Mouse (Mus musculus) monocyte, adult 2 months (primary cell): ENCODE measurements around the gene Numb.

Experiments
- DNase-seq, 2 experiments: peaks; one replicate each; pipeline ENCODE4 v3.0.0; 2022; ENCODE audit warnings: low spot score in 2 of 2, low read depth in 1 of 2

Numb gene

DNA sequence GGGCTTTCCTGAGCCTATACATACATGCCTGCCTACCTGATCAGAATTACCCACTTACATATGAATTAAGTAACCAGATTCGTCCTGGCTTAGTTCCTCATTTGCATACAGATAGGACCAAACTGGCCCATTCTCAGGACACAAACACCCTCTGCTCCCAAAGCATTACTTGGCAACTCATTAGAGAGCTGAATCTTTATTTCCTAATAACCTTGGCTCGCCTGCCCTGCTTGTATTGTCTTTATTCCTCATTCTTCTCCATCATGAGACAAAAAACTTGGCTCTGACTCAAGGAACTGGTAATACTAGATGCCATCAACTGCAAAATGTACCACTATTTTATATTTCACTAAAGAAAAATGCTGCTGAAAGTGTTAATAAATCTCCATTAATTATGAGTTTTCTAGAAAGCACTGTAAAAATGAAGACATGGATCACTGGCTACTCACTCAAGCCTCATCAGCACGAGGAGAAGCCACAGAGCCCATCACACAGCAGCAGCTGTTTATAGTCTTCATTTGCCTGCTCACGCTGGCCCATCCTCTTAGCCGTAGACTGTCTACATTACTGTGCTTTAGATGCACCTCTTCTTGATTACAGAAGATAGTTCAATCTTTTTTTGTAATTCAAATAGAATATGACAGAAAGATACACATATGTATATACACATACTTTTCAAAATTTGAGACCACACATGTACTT lies 69.1 kb downstream of the Numb start:
- DNase-seq: no peak

DNA sequence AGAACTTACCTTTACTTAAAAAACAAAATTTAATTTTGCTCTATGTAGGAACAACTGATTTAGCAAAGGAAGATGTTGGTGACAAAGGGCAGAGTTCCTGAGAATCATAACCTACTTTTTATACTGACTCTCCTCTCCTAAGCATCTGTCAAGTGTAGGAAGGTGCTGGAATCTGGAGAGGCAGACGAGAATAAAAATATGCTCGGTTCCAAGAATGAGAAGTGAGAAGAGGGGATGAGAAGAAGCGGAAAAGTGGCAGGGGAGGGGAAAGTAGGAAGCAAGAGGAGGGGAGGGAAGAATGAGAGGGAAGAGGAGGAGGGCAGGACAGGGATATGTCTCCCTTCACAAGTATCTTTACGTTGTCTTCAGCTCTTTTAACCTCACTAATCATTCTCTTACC lies 71.4 kb downstream of the Numb start:
- DNase-seq: no peak

DNA sequence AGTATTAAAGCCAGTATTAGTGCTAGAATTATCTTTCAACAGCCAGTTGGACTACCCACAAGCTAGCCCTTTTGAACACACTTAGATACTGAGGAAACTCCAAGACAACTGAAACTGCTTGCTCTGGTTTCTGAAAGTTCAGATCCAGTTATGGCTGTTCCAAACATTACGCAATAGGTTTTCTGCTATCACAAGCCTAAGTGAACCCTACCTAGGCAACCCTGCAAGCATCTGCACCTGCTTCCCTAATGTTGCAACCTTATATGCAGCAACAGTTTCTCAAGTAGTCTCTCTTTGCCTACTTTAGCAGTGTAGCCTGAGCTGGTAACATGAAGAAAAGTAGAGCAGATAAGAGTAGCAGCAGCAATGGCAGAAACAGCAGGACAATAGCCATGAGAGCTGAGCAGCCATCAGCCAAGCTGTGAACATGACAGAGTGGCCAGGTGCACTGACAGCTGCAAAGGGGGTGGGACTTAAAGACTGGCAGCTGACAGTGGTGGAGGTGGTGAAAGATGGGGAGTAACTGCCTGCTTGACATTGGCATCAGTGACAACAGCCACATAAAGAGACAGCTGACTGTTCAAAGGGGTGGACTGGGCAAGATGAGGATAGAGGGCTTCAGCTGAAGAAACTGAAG lies 73.0 kb downstream of the Numb start:
- no peak for DNase-seq

DNA sequence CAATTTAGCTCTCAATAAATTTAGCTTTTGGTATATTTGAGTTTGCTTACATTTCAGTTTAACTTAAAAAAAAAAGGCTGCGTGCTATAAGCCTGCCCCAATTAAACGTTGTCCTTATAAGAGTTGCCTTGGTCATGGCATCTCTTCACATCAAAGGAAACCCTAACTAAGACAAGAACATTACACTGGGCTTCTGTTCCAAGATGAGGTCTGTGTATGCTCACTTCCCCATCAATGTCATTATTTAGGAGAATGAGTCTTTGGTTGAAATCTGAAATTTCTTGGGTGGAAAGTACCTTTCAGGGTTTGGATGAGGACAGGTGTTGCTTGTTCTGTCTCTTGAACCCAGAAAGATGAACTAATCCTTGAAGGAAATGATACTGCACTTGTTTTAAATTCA lies 73.9 kb downstream of the Numb start:
- no peak for DNase-seq

DNA sequence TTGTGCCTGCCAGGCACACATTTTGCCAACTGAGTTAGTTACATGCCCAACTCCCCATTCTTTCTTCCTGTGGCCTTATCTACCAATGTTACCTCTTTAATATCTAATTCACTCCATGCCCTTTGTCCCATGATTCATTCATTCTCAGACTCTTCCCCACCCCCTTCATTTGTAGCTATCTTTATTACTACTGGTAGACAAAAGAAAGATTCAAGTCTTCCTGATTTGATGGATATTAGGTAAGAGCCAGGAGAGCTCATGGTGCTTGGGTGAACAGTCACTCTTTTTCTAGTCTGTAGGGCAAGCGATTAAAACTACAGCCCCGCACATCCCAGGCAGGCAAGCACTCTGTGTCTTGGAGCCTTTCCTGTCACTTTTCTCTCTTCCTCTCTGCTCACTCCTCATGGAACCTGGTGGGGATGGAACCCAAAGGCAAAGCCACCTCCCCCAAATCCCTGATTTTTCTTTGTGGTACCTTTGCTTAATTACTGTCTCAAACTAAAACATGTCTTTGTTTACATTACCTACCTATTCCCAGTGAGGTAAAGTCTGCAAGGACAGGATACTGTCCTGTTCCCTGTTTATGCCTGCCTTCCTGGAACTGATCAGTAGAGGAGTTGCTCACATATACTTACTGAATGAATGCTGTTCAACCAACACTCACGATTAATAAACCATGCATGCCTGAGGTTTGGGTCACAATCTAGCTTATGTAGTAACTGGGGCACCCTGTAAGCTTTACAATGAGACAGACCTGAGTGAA lies 78.9 kb downstream of the Numb start:
- no peak for DNase-seq

DNA sequence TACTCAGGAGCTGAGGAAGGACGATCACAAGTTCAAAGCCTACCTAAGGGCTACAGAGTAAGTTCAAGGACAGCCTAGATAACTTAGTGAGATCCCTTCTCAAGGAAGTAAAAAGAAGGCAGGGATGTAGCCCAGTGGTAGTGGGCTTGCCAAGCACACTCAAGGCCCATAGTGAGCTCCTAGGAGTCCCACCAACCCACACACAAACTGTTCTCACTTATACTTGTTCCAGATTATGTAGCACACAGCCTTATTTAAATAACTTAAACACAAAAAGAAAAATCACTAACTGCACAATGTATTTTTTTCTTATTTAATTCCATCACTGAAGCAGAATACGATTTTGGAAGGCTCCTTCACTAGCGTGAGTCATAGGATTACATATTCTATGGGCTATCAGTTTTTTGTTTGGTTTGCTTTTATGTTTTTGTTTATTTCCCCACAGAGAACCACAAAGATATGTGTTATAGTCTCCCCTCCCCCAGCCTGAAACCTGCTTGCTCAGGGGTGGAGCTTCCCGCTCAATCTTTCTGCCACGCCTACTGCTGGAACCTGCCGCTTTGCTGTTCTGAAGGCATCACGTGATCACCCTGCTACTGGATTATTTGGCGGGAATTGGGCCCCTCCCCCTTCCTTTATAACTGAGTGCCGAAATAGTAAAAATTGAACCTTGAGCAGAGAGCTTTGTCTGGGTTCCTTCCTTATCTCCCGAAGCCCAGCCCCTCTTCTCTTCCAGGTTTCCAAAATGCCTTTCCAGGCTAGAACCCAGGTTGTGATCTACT lies 80.1 kb downstream of the Numb start:
- DNase-seq: no peak

DNA sequence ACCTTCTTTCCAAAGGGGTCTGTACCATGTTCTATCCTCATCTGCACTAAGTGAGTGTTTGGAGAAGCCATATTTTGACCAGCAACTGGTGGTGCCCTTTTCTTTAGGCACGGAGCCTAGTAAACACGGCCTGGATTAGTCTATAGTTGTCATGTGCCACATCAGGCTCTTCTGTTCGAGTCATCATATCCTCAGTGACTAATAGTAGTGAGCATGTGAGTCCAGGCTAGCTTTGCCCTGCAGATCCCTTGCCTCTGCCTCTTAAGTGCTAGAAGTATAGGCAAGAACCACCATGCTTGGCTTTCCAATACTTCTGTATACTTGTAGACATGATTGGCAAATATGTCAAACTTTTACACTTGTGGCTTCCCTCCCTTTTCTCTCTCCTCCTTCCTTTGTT lies 87.8 kb downstream of the Numb start:
- no peak for DNase-seq

DNA sequence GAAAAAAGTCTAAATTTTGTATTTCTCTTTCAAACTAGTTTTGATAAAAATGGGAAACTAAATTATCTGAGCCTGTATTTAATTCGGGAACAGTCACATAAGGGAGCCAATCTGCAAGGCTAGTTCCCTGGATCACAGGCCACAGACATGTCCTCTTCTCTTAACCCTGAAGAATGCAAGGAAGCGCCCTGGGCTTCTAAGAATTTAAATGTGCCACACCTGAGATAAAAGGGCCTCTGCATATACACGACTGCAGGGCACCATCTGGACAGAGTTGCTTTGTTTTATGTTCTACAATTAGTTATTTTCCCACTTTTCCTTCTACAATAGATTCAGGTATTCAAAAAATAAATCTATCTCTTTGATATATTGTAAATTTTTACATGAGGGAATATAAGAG lies 91.3 kb downstream of the Numb start:
- DNase-seq: no peak

DNA sequence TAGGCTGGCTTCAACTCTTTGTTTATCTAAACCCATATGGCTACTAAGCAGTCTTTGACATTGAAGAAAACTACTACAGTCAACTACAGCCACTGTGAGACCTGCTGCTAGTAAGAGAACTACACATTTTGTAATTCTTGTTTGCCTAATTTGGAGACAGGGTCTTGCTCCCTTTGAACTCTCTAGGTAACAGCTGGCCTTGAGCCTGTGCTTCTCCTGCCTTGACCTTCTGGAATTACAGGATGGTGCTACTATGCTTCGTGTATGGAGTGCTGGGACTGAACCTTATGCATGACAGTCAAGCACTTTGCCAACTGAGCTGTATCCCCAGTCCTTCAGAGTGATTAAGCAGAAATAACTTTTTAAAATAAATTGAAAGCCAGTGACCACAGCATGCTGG lies 105.1 kb downstream of the Numb start:
- no peak for DNase-seq

DNA sequence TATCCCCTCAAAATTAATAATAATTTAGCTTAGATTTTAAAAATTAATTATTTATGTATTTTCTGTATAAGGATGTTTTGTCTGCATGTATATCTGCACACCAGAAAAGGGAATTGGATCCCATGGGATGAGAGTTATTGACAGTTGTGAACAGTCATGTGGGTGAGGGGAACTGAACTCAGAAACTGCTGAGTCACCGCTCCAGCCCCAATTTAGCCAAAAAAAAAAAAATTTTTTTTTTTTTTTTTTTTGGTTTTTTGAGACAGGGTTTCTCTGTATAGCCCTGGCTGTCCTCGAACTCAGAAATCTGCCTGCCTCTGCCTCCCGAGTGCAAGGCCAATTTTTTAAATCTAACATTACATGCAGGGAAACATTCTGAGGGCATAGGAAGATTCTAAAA lies 109.8 kb downstream of the Numb start:
- DNase-seq: no peak

DNA sequence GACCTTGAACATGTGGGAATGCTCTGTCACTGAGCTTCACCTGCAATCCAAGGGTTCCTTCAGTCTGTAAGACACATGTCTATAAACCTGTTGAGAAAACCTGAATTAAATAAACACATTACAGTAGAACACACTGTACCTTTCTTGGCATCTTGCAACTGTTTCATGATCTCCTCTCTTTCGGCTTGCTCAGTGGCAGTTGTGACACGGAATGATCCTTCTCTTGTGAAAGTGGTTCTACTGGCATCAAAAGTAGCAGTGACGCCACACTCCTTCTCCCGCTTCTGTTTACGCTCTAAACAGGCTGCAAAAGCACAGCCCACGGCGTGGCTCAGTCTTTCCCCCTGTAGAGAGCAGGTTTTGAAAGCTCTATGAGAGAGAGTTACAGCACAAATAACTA lies 118.1 kb downstream of the Numb start:
- no peak for DNase-seq

DNA sequence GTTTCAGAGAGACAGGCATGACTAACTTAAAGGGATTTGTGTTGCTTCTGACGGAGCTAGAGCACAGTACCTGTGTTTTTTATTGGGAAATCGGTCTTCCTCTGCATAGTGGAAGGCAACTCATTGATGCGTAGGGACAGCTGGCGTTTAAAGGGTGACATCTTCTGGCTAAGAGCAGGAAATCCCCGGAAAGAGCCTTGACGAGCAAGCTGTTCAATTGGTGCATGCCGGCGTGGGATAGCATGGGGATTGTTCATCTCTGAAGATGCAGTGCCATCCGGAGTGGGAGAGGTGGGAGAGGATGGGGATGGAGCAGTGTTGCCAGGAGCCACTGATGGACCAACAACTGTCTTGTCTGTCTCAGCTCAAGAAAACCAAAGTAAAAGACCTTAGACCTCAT lies 120.8 kb downstream of the Numb start:
- no peak for DNase-seq

DNA sequence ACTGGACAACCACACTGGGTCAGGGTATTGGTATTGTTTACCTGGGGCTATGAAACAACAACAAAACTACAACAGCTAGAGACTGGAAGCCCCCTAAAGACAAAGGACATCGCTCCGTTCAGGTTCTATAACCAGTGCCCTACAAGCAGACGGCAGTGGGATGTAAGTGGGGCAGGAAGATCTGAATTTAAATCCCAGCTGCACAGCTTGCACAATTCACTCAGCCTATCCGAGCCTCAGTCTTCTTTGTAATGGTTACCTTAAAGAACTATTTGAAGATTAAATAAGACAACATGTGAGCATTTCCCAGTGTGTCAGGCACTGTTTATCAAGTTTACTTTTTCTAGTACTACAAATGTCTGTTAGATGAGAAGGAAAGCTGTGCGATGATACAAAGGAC lies 123.4 kb downstream of the Numb start:
- DNase-seq: no peak

DNA sequence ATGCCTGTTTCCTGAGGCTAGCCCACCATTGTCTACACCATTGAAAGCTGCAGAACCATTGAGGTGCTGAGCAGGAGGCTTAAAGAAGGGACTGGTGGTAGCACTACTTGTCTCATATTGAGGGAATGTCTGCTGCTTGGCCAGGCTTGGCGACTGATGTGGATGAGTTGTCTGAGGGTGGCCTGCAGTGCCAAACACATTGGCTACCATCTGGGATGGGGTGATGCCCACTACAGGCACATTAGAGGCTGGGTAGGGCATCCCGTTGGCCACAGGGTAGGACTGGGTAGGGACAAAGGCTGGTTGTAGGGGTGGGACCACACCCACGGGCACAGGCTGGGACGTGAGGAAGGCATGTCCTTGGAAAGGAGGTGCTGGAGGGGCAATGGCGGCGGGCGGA lies 126.1 kb downstream of the Numb start:
- DNase-seq: no peak

DNA sequence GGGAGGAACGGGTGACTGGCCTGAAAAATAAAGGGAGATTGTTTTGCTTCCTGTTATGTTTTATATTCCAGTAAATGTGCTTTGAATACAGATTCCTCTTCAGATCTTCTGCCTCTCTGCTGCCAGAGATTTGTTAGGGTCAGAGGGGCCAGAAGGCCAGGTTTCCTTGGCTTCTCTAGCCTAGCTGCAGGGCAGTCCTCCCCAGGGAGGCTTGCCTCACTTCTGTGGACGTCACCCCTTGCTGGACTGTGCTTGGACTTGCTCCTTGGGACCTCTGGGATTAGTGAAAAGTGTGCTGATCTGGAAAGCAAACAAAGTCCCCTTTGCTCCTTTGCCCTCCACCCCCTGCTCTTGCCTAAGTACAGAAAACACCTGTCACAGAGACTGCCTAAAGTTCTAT lies 126.7 kb downstream of the Numb start:
- no peak for DNase-seq

DNA sequence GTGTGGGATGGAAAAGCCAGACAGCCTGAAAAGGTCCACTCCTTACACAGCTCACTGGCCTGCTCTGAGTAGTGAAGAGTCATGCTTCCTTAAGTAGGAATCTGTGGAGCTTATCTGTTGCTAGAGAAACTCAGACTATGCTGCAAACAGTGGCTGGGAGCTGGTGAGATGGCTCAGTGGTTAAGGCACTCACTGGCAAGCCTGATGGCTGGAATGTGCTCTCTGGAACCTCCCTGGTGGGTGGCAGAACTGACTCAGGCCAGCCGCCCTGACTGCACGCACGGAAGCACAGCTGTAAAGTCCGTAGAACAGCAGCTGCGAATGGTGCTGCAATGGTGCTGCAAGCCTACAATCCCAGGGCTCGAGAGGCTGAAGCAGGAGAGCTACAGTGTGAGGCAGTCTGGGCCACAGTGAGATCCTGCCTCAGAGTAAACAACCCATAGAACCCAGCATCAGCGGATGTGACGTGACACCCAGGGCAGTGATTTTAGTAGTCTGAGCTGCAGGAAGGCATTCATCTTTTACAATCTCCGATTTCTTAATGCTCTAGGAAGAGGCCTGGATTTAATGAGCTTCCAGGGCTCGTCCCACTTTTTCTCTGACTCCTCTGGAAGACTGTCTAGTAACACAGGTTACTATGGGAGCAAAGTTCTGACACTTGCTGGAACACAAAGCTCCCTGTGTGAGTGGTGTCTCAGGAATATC lies 128.9 kb downstream of the Numb start:
- DNase-seq: no peak

DNA sequence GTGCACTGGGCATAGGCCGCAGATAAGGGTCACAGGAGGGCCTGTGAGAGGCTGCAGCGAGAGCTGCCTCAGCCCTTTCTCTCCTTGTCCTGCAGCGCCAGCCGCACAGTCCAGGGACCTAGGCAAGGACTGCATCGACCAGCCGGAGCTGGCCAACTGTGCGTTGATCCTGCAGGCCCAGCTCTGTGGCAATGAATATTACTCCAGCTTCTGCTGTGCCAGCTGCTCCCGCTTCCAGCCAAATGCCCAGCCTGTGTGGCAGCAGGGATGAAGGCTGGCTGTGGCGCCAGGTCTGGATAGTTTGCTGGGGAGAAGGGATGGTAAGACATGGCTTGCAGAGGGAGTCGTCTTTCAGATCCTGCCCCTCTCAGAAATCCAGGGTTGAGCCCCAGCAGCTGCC lies 130.0 kb downstream of the Numb start:
- DNase-seq: no peak

DNA sequence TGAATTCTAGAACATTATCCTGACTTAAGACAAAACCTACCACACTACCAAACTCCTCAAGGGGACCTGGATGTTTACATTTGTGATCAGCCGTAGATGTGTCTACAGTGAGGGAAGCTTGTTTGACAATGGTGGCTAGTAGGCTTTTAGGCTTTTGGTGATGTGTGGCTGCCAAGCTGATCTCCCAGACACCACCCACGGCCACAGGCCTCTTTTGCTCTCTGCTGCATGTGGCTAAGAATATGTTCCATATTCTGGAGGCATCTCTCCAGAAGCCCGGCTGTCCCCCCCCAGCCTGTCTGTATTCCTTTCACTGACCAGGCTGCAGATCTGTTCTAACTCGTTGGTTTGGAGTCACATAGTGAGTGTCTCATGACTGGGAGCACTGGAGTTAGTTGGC lies 131.0 kb downstream of the Numb start:
- DNase-seq: no peak

DNA sequence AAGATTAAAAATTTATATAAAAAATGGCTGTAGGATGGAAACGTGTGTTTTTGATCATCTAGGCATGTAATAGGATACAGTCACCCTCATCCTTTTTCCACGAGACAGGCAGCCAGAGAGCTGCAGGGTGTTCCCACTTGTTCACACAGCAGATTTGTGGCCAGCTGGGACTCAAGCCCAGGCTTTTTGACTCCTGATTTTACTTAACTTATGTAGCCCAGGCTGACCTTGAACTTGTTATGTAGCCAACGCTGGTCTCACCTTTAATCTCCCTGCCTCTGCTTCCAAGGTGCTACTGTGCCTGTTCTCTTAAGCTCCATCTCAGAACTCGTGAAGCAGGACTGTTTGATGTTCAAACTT lies 132.0 kb downstream of the Numb start:
- no peak for DNase-seq

DNA sequence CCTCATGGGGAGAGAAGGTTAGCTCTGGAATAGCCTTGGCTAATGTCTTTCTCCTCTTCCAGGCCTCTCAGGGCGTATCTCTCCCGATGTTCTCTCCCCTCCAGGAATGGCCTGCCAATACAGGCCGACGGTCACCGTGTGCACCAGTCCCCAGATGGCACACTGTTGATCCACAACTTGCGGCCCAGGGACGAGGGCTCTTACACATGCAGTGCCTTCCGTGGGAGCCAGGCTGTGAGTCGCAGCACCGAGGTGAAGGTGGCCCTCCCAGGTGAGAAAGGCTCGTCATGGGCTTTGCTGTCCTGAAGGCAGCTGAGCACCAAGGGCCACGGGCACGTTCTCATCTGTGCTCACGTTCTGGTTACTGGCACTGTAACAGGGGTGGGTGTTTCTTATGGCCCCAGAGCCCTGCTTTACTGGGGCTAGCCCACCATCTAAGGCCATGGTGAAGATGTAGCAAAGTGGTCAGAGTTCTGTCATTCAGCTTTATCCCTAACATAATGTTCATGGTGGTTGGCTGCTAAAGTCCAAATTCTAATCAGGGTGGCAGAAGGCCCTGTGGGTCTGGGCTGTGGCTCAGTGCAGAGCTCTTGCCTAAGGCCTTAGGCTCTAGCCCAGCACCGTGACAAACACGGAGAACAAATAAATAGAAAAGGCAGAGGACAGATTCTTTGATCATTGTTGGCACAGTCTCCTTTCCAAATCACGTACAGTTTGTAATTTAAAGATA lies 132.5 kb downstream of the Numb start:
- DNase-seq: no peak

DNA sequence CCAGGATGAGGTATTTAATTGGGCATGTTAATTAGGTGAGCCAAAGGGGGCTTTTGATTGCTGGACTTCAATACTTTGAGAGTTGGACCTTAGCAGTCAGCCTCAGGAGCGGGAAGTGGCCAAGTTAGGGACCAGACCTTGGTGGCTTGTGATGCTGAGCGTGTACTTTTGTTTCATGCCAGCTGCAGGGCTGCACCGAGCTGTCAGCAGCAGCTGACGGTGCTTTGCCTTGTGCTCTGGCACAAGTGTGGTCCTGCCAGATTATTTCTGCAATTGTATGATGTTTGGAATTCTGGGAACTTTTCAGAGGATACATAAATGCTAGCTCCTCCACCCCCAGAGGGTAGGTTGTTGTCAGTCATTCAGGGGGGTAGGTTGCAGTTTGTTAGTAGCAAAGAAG lies 136.4 kb downstream of the Numb start:
- DNase-seq: no peak
